Mouse (Mus musculus) forebrain, embryonic 13.5 days (tissue): Measurements from ENCODE around the gene Zbtb48. TPM values are rescaled to one million over a fixed set of nuclear protein-coding genes. Genes with fewer than 3 reads are reported as not detected.
A peak's percentile ranks its signal among the peaks of the same experiment; 100 is the strongest.

Experiments
- ATAC-seq: fragments of 200-750 bp; cut with Nextera tagmentation; 2 replicates; pipeline ENCODE4 v1.8.0; 2017
- H3K27ac ChIP-seq: fragments of 300-500 bp; sonication (generic); 2 replicates; pipeline ENCODE4 v1.5.1; 2015; ENCODE audit warnings: inconsistent platforms, mild to moderate bottlenecking, moderate library complexity
- H3K27me3 ChIP-seq: fragments of 300-500 bp; sonication (generic); 2 replicates; pipeline ENCODE4 v1.6.1; 2015; ENCODE audit warnings: mild to moderate bottlenecking, inconsistent platforms
- H3K36me3 ChIP-seq: fragments of 300-500 bp; sonication (generic); 2 replicates; pipeline ENCODE4 v1.6.1; 2015; ENCODE audit warnings: mild to moderate bottlenecking, inconsistent platforms; ENCODE audit not compliant: poor library complexity, severe bottlenecking
- H3K4me1 ChIP-seq: fragments of 300-500 bp; sonication (generic); 2 replicates; pipeline ENCODE4 v1.6.1; 2015; ENCODE audit warnings: inconsistent platforms
- H3K4me2 ChIP-seq: fragments of 300-500 bp; sonication (generic); 2 replicates; pipeline ENCODE4 v1.6.1; 2015; ENCODE audit warnings: inconsistent platforms, mild to moderate bottlenecking, moderate library complexity
- H3K4me3 ChIP-seq: fragments of 300-500 bp; sonication (generic); 2 replicates; pipeline ENCODE4 v1.5.1; 2015; ENCODE audit warnings: mild to moderate bottlenecking, inconsistent platforms
- H3K9ac ChIP-seq: fragments of 300-500 bp; sonication (generic); 2 replicates; pipeline ENCODE4 v1.6.1; 2015; ENCODE audit warnings: mild to moderate bottlenecking, inconsistent platforms
- H3K9me3 ChIP-seq: fragments of 300-500 bp; sonication (generic); replicated peaks from 2 replicates; pipeline ENCODE4 v1.6.1; 2016; ENCODE audit warnings: inconsistent platforms
- WGBS: fragments of 180-500 bp; shearing (Covaris S2); methylation state at CpG from one replicate; pipeline ENCODE4 v1.1.7; 2015; 5-methylcytosine and 5-hydroxymethylcytosine counted together
- polyA plus RNA-seq: library from polyadenylated mRNA; unstranded; fragments of >200 nt; fragmentation: Nextera tagmentation; extraction: Ambion mirVana; gene quantifications from 2 replicates; pipeline ENCODE4 v1.2.1, GENCODE M21; 2015

Zbtb48 gene
- polyA plus RNA-seq, 1 experiment from 2014 or later, result 18.5 TPM

DNA sequence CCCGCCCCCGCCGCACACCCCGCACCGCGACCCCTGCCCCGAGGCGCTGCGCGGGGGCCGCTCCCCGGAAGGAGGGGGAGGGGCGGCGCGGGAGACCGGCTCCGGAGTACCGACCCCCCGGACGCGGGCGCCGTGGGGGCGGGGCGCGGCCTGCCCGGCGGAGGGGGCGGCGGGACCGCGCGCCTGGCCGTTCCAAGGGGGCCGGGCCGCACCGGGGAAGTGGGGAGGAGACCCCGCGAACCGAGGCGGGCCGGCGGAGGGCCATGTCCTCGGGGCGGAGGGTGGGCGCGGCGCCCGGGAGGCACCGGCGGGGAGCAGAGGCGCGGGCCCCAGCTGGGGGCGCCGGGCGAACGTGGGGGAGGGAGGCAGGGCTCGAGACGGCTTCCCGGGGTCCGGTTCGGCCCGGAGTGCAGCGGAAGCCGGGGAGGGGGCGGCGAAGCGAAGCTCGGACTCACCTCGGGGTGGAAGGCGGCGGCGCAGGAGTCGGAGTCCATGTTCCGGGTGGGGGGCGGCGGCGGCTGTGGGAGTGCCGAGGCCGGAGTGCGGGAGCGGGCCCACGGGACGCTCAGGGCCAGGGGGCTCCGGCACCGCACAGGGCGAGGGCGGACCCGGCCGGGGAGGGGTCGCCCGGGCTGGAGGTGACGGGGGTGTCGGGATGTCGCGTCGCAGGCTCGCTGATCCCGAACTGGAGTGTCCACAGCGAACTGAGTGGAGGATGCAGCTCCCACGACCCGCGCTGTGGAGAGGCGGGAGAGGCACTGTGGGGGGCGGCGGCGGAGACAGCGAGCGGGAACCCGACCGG is 31.9 kb downstream of the Zbtb48 start:
- Histone ChIP-seq H3K9me3 (no peaks in the 10 kb centered on the region), H3K27ac (peak overlapping the region; percentile 54; the same call in 1 of the 2 replicates), H3K4me1 (peaks cover 26% of the 10 kb centered on the region), H3K4me2 (peak overlapping the region; percentile 85), H3K4me3 (peak overlapping the region; percentile 98), H3K9ac (peak overlapping the region; percentile 93), H3K36me3 (peaks cover 22% of the 10 kb centered on the region), H3K27me3 (no peaks in the 10 kb centered on the region)
- under 1% methylated on average over 70 of the region's 111 CpGs for WGBS
- ATAC-seq, result peak; percentile 67

DNA sequence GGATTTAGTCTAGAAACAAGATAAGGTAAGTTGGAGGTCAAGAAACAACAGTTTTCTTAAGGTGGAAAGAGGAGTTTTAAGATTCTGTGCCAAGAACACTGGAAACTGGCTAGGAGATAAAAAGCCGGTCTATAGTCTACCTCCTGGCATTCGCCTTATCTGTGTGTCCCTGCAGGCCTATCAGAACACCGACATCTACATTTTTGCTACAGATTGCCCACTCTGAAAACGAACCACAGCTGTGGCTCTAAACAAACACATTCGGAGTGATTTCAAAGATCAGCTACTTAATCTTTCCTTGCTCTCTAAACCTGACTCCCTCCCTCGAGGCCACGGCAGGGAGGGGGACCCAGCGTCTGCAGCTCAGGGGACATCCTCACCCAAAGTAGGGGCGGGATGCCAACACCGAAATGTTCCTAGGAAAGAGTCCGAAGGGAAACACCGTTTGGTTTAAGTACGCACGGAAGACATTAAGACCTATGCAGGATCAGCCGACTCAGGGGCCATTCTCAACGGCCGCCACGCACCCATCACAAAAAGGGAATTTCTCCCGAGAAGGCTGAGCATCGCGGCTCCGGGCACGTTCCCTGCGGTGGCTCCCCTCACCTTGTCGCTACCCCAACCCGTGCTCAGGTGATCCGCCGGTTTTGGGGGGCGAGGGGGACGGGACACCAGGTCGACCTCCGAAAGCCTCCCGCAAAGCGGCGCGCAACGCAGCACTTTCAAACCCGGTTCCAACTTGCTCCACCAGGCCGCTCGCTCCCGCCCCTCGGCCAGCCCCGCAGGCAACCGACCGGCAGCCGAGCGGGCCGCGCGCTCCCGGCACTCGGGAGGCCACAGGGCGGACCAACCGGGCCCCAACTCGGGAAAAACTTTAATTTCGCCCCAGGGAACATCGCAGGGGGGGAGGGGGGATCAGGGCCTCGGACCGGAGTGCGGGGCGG is 33.0 kb downstream of the Zbtb48 start:
- H3K27ac ChIP-seq, result no peak overlapping the region
- WGBS, result 1% methylated on average over 61 of the region's 61 CpGs
- H3K4me3 ChIP-seq, result peak overlapping the region; percentile 98
- peak overlapping the region; percentile 85 for H3K4me2 ChIP-seq
- peaks cover 26% of the 10 kb centered on the region for H3K4me1 ChIP-seq
- peaks cover 32% of the 10 kb centered on the region for H3K36me3 ChIP-seq
- H3K9ac ChIP-seq, result peak overlapping the region; percentile 93
- H3K9me3 ChIP-seq, result no peaks in the 10 kb centered on the region
- ATAC-seq, result no peak
- H3K27me3 ChIP-seq, result no peaks in the 10 kb centered on the region

DNA sequence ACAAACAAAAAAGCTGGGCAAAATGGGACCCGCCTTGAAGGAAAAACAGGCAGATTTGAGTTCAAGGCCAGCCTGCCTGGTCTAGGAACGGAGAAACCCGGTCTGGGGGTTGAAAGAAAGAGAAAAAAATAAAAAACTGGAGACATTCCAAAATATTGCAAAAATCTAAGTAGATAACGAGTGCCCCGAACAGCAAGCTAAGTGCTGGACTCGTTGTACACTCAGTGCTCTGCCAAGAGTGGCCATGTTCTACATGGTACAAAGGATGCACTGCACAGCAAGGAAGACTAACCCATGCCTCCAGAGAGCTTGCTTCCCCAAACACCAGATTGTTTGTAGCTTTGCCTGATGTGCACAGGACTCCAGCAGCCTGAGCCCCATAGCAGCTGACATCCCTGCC is 34.4 kb downstream of the Zbtb48 start:
- ATAC-seq, result no peak
- H3K9ac ChIP-seq, result no peak overlapping the region; the same call in 1 of the 2 replicates
- no peaks in the 10 kb centered on the region for H3K27me3 ChIP-seq
- H3K27ac ChIP-seq, result no peak overlapping the region
- H3K9me3 ChIP-seq, result no peaks in the 10 kb centered on the region
- no peak overlapping the region for H3K4me2 ChIP-seq
- peaks cover 34% of the 10 kb centered on the region for H3K4me1 ChIP-seq
- 78% methylated on average over 6 of the region's 6 CpGs for WGBS
- 0 out of 2 replicates have a peak overlapping the region, but pooled peaks have one; percentile 4 for H3K4me3 ChIP-seq
- H3K36me3 ChIP-seq, result peaks cover 32% of the 10 kb centered on the region

DNA sequence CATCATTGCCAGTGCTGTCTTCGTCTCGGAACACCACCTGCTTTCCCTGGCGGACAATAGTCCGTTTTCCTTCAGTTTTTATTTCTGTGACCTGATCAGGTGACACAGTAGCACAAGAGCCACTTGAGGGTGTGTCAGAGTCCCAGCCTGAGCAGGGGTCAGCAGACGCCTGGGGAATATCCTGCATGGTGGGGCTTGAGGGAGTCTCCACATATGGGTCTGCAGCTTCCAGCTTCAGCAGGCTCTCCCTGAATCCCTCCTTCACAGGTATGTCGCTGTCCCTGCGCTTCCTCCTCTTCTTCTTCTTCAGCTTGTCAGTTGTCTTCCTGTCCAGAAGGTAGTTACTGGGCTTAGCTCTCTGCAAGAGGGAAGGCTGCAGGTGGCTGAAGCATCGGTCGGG is 35.4 kb downstream of the Zbtb48 start:
- Histone ChIP-seq H3K9me3 (no peaks in the 10 kb centered on the region), H3K4me3 (no peak overlapping the region), H3K27ac (no peak overlapping the region), H3K36me3 (peaks cover 32% of the 10 kb centered on the region), H3K9ac (no peak overlapping the region), H3K4me1 (peaks cover 36% of the 10 kb centered on the region), H3K27me3 (no peaks in the 10 kb centered on the region), H3K4me2 (no peak overlapping the region)
- 89% methylated on average over 9 of the region's 9 CpGs for WGBS
- no peak for ATAC-seq

DNA sequence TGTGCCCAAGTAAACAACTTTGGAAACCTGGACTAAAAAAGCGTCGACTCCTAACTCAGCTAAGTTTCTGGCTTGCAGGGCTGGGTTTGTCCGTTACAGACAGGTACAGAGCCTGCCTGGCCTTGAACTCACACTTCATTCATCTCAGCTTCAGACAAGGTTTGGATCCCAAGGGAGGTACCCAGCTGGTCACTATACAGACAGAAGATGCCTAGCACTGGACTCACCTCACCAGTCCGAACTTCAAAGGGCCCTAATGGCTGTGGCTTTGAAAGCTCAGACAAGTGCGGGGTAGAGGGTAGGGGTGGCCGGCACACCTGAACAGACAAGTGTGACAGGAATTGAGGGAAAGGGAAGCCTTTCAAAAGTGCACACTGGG is 38.4 kb downstream of the Zbtb48 start:
- Histone ChIP-seq H3K4me3 (peak overlapping the region; percentile 92), H3K9me3 (no peaks in the 10 kb centered on the region), H3K27ac (peak overlapping the region; percentile 82; the same call in 1 of the 2 replicates), H3K4me2 (peak overlapping the region; percentile 77), H3K9ac (peak overlapping the region; percentile 98; the same call in 1 of the 2 replicates), H3K27me3 (no peaks in the 10 kb centered on the region), H3K4me1 (peaks cover 41% of the 10 kb centered on the region), H3K36me3 (peaks cover 44% of the 10 kb centered on the region)
- 29% methylated on average over 6 of the region's 6 CpGs for WGBS
- ATAC-seq, result peak; percentile 28; the same call in 1 of the 2 replicates

DNA sequence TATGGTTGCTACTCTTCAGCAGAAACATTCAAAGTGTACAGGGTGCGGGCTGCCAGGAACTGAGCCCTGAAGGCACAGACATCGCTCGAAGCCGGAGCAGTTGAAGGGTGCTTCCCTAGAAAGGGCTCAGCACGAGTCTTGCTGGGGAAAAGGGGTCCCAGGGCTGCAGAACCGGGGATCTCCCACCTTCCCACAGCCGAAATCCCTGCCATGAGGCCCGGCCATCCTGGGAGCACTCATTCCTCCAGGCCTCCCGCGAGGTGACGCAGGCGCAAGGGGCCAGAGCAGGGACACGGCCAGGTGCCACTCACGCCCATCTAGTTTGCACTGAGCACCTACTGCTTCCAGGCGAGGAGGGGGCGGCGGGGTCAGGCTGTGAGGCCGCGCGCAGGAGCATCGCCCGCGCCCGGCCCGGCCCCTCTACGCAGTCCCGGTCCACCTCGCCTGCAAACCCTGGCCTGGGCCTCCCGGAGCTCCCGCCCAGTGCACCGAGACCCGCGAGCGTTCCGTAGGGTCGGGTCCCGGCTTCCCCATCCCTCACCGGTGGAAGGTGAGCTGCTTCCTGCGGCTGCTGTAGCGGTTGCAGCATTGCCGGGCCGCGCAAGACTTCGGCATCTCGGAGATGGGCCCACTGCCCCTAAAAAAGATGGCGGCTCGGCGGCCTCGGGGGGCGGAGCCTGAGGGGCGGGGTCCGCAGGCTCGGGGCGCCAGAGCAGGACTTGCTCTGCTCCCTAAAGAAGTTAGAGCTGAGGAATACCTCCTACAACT is 38.9 kb downstream of the Zbtb48 start, which contains the start of gene Thap3:
Gene Thap3 (minus strand): TSS at position 656 of the 768 bp plus-strand sequence.
- H3K4me3 ChIP-seq, result peak within 1 kb of the TSS; percentile 92
- peak; percentile 86 for ATAC-seq
- H3K4me2 ChIP-seq, result peak within 1 kb of the TSS; percentile 77
- H3K4me1 ChIP-seq, result peaks cover 36% of the 10 kb centered on the region
- H3K9me3 ChIP-seq, result no peaks in the 10 kb centered on the region
- H3K9ac ChIP-seq, result peak within 1 kb of the TSS; percentile 98
- WGBS, result under 1% methylated on average over 54 of the region's 54 CpGs
- H3K27ac ChIP-seq, result peak within 1 kb of the TSS; percentile 82
- H3K36me3 ChIP-seq, result peaks cover 50% of the 10 kb centered on the region
- no peaks in the 10 kb centered on the region for H3K27me3 ChIP-seq

DNA sequence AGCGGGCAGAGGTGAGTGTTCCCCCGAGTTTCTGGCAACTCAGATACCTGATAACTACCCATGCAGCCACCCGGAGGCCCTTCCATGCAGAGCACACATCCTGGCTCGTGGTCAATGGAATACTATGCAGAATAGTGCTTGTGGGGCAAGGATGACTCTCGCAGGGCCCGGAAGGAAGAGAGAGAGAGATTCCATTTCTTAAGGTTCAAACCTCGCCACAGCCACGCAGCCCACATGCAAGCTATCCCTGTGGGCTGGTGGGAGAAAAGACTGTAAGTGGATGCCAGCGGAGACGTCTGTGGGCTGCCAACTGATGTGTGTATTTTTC is 39.5 kb downstream of the Zbtb48 start:
- no peaks in the 10 kb centered on the region for H3K27me3 ChIP-seq
- H3K4me2 ChIP-seq, result peak overlapping the region; percentile 77
- no peaks in the 10 kb centered on the region for H3K9me3 ChIP-seq
- H3K4me3 ChIP-seq, result peak overlapping the region; percentile 92
- peak overlapping the region; percentile 82; the same call in 1 of the 2 replicates for H3K27ac ChIP-seq
- no peak for ATAC-seq
- peaks cover 55% of the 10 kb centered on the region for H3K36me3 ChIP-seq
- H3K9ac ChIP-seq, result peak overlapping the region; percentile 98
- WGBS, result 27% methylated on average over 10 of the region's 10 CpGs
- H3K4me1 ChIP-seq, result peaks cover 31% of the 10 kb centered on the region

DNA sequence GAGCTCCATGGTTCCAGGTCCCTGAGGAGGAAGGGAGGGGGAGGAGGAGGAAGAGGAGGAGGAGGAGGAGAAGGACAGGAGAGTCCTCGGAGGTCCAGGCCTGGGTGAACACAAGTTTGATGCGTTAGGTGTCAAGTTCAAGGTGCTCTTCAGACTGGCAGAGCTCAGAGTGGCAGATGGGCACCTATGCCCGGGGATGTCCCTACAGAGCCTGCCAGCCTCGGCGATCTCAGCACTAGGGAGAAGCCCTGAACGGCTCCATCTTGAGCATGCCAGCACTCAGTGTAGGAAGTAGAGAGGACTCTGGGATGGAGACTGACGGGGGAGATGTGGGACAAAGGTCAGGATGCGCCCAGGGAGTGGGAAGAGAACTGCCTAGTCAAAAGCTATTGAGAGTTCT is 40.8 kb downstream of the Zbtb48 start:
- H3K9ac ChIP-seq, result no peak overlapping the region
- 77% methylated on average over 8 of the region's 8 CpGs for WGBS
- no peaks in the 10 kb centered on the region for H3K27me3 ChIP-seq
- no peak for ATAC-seq
- H3K9me3 ChIP-seq, result no peaks in the 10 kb centered on the region
- no peak overlapping the region for H3K27ac ChIP-seq
- peaks cover 58% of the 10 kb centered on the region for H3K36me3 ChIP-seq
- no peak overlapping the region for H3K4me2 ChIP-seq
- peaks cover 31% of the 10 kb centered on the region for H3K4me1 ChIP-seq
- no peak overlapping the region for H3K4me3 ChIP-seq

DNA sequence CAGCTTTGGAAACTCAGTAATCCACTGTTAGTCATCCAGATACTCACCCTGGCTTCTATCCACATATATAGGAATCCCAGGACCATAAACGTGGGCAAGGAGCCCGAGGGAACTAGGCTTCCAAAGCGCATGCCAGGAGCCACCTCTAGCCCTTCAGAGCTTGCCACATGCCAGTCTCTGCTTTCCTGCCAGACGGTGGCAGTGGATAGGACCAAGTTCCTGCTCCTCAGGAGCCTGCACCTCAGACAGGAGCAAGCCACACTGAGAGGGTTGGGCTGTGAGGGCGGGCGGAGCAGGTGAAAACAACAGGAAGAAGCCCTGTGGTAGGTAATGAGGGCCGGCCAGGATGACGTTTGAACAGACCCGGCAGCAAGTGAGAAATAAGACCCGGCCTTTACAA is 41.6 kb downstream of the Zbtb48 start:
- 45% methylated on average over 10 of the region's 10 CpGs for WGBS

DNA sequence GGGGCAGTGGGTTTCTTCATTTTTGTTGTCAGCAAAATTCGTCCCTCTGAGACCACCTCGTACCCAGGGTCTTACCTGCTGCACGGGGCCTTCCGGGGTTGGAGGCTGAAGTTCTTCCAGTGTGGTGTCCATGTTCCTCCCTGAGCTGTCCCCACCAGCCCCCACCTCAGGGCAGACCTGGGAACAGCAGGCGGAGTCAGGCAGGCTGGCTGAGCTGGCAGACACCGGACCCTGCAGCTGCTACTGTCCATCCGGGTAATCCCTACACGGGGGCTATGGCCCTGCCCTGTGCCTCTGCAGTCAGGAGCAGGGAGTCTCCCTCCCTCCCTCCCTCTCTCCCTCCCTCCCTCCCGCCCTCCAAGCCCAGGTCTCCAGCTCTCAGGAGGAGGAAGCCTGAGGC is 43.9 kb downstream of the Zbtb48 start:
- Histone ChIP-seq H3K4me1 (peaks cover 26% of the 10 kb centered on the region), H3K27me3 (no peaks in the 10 kb centered on the region), H3K4me3 (no peak overlapping the region), H3K9ac (no peak overlapping the region), H3K9me3 (no peaks in the 10 kb centered on the region), H3K36me3 (peaks cover 61% of the 10 kb centered on the region), H3K27ac (no peak overlapping the region), H3K4me2 (no peak overlapping the region)
- 31% methylated on average over 8 of the region's 9 CpGs for WGBS
- no peak for ATAC-seq

More for the DNA sequence above, 41.6 kb downstream of the Zbtb48 start:
- H3K4me3 ChIP-seq, result no peak overlapping the region
- no peak overlapping the region for H3K27ac ChIP-seq
- no peak for ATAC-seq
- H3K9me3 ChIP-seq, result no peaks in the 10 kb centered on the region
- no peaks in the 10 kb centered on the region for H3K27me3 ChIP-seq
- 0 out of 2 replicates have a peak overlapping the region, but pooled peaks have one; percentile 8 for H3K9ac ChIP-seq
- H3K36me3 ChIP-seq, result peaks cover 54% of the 10 kb centered on the region
- H3K4me1 ChIP-seq, result peaks cover 31% of the 10 kb centered on the region
- H3K4me2 ChIP-seq, result peak overlapping the region; percentile 7; the same call in 1 of the 2 replicates

DNA sequence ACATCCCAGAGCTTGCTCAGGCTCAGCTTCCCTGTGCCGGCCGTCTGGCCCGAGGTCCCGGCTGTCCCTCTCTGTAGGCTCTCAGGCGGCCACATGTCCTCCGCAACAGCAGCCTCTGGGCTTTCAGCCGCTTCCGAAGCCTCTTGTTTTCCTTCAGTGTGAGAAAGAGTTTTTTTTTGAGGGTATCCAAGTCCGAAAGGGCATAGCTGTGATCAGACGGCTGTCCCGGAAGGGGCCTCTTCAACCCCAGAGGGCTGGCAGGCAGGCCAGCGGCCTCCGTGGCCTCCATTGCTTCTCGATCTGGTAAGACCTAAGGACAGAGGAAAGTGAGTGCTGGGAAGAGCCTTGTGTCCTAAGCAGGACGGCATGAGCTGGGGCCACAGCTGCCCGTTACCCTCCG is 44.4 kb downstream of the Zbtb48 start:
- no peaks in the 10 kb centered on the region for H3K27me3 ChIP-seq
- H3K9ac ChIP-seq, result no peak overlapping the region
- H3K36me3 ChIP-seq, result peaks cover 64% of the 10 kb centered on the region
- H3K9me3 ChIP-seq, result no peaks in the 10 kb centered on the region
- H3K4me3 ChIP-seq, result no peak overlapping the region
- no peak overlapping the region for H3K27ac ChIP-seq
- 67% methylated on average over 17 of the region's 17 CpGs for WGBS
- peaks cover 23% of the 10 kb centered on the region for H3K4me1 ChIP-seq
- ATAC-seq, result no peak
- H3K4me2 ChIP-seq, result no peak overlapping the region
